ENCODE assay signal across 11 mouse cellular contexts in the genomic region with DNA sequence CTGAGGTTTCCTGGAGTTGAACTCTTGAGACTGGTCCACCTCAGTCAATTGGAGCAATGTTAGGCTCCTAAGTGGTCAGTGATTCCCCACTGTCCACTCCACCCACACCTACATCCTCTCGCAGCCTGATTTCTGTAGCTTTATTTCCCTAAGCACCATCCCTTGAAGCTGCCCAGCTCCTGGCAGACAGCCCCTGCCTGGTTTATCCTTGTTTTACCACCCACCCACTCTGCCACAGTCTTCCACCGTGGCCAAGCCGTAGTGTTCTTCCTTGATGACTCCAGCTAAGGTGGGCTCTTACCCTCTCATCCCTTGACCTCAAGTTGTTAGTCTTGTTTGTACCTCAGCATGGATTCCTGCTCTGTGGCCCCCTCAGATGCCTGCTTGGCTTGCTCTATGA. TPM values are rescaled to one million over a fixed set of nuclear protein-coding genes. Genes with fewer than 3 reads are reported as not detected.
DNase-seq lines count a peak whose midpoint lies in the region; ATAC-seq lines count a peak whose summit lies in the region.
"Had no signal": no experiment of that assay in that cellular context is flagged by ENCODE, and none has a peak within 500 bp of the region (broad histone marks: within the 10 kb centered on the region; RNA-seq: fewer than 3 reads in every experiment).

No protein-coding gene starts in this region.

- H3K9me3 ChIP-seq in hindbrain, embryonic 10.5 days = no peaks in the 10 kb centered on the region
- no peaks in the 10 kb centered on the region for H3K9me3 ChIP-seq in hindbrain, embryonic 11.5 days (ENCODE audit: control insufficient read depth, low read length)
- H3K9me3 ChIP-seq in midbrain, embryonic 12.5 days = no peaks in the 10 kb centered on the region
- H3K9me3 ChIP-seq: kidney, embryonic 15.5 days; limb, embryonic 15.5 days had no signal

- DNase-seq in hindbrain, embryonic 10.5 days (ENCODE audit: low spot score) = no peak
- DNase-seq in hindbrain, embryonic 11.5 days (ENCODE audit: low spot score) = no peak
- peak; percentile 45 for DNase-seq in brain, adult 2 months (ENCODE audit: low read depth, low spot score)
- peak; percentile 32 to 44 for DNase-seq in cerebellum, postnatal 25 days
- DNase-seq in lung, postnatal 14 days = no peak
- DNase-seq in kidney, postnatal 36 days = no peak

- H3K4me3 ChIP-seq in hindbrain, embryonic 10.5 days = no peak overlapping the region
- H3K4me3 ChIP-seq in hindbrain, embryonic 11.5 days (ENCODE audit: low read depth, low read length) = no peak overlapping the region
- H3K4me3 ChIP-seq in midbrain, embryonic 12.5 days = no peak overlapping the region
- H3K4me3 ChIP-seq: kidney, embryonic 15.5 days; limb, embryonic 15.5 days had no signal

- WGBS in hindbrain, embryonic 10.5 days = 91% methylated on average over 3 of the region's 3 CpGs
- WGBS in hindbrain, embryonic 11.5 days = 94% methylated on average over 3 of the region's 3 CpGs
- 91% methylated on average over 3 of the region's 3 CpGs for WGBS in midbrain, embryonic 12.5 days

- no peaks in the 10 kb centered on the region for H3K36me3 ChIP-seq in hindbrain, embryonic 10.5 days
- H3K36me3 ChIP-seq in hindbrain, embryonic 11.5 days (ENCODE audit: control insufficient read depth, insufficient read depth, low read length) = no peaks in the 10 kb centered on the region
- no peaks in the 10 kb centered on the region; the same call in 1 of the 2 replicates for H3K36me3 ChIP-seq in midbrain, embryonic 12.5 days
- H3K36me3 ChIP-seq: kidney, embryonic 15.5 days; limb, embryonic 15.5 days had no signal

- no peak overlapping the region for H3K9ac ChIP-seq in hindbrain, embryonic 11.5 days (ENCODE audit: low read depth, low read length)
- no peak overlapping the region for H3K9ac ChIP-seq in midbrain, embryonic 12.5 days (replicated peaks)
- H3K9ac ChIP-seq: kidney, embryonic 15.5 days; limb, embryonic 15.5 days had no signal

- no peak overlapping the region for H3K4me2 ChIP-seq in hindbrain, embryonic 11.5 days (replicated peaks; ENCODE audit: low read depth, low read length)
- H3K4me2 ChIP-seq in midbrain, embryonic 12.5 days (replicated peaks) = peak overlapping the region; percentile 43; the same call in 1 of the 2 replicates
- H3K4me2 ChIP-seq: kidney, embryonic 15.5 days; limb, embryonic 15.5 days had no signal

- peaks cover 30% of the 10 kb centered on the region for H3K27me3 ChIP-seq in hindbrain, embryonic 10.5 days (ENCODE audit: insufficient read depth, poor library complexity, severe bottlenecking)
- H3K27me3 ChIP-seq in hindbrain, embryonic 11.5 days (ENCODE audit: control insufficient read depth, insufficient read depth, low read length) = peaks cover 3% of the 10 kb centered on the region; the same call in 1 of the 2 replicates
- peaks cover 7% of the 10 kb centered on the region for H3K27me3 ChIP-seq in midbrain, embryonic 12.5 days

- ATAC-seq in hindbrain, embryonic 11.5 days (ENCODE audit: low FRiP score) = no peak
- ATAC-seq in midbrain, embryonic 12.5 days (ENCODE audit: low FRiP score, low read depth) = no peak
- no peak for ATAC-seq in erythroid progenitor cell, adult 5-6 weeks (replicated peaks; ENCODE audit: low FRiP score, poor library complexity, severe bottlenecking)
- ATAC-seq: CD4-positive, CD25-positive, alpha-beta regulatory T cell, adult 4 months had no signal

- peaks cover 78% of the 10 kb centered on the region for H3K4me1 ChIP-seq in hindbrain, embryonic 10.5 days (replicated peaks)
- H3K4me1 ChIP-seq in hindbrain, embryonic 11.5 days (replicated peaks; ENCODE audit: control insufficient read depth, insufficient read depth, low read length) = no peaks in the 10 kb centered on the region
- peaks cover 40% of the 10 kb centered on the region for H3K4me1 ChIP-seq in midbrain, embryonic 12.5 days

- peak overlapping the region; percentile 24; the same call in 1 of the 2 replicates for H3K27ac ChIP-seq in hindbrain, embryonic 10.5 days
- H3K27ac ChIP-seq in hindbrain, embryonic 11.5 days (ENCODE audit: low read depth, low read length) = no peak overlapping the region
- no peak overlapping the region for H3K27ac ChIP-seq in midbrain, embryonic 12.5 days (replicated peaks)
- H3K27ac ChIP-seq: kidney, embryonic 15.5 days; limb, embryonic 15.5 days had no signal

RNA-seq across cellular contexts. Expression of a gene that starts 4.1 kb away (rescaled TPM):
- polyA plus RNA-seq in hindbrain, embryonic 10.5 days (2016; fragmentation: Nextera tagmentation; extraction: Ambion mirVana) = 59.1 and 88.9 TPM in 2 replicates
- 67.0 and 76.6 TPM in 2 replicates for polyA plus RNA-seq in hindbrain, embryonic 11.5 days (2014; fragmentation: Nextera tagmentation; extraction: Ambion mirVana)
- polyA plus RNA-seq in midbrain, embryonic 12.5 days (2016; fragmentation: Nextera tagmentation; extraction: Ambion mirVana) = 120 and 125 TPM in 2 replicates
- not detected in 2 replicates for total RNA-seq in erythroid progenitor cell, adult 5-6 weeks (2015; ENCODE audit: low replicate concordance)
- total RNA-seq in erythroid progenitor cell, adult 5-6 weeks (2017; ENCODE audit: low replicate concordance) = 0.83 TPM in 1 of 2 replicates, not detected in the other
- polyA plus RNA-seq: CD4-positive, CD25-positive, alpha-beta regulatory T cell, adult 4 months had no signal

Comparison
In these comparisons a context has a peak if more than half of its experiments do, and no peak if none do; other contexts are left out.
1. DNase-seq: peak in brain, adult 2 months (single experiment) and cerebellum, postnatal 25 days (2 of 2); none in hindbrain, embryonic 10.5 days (single experiment), hindbrain, embryonic 11.5 days (single experiment), lung, postnatal 14 days (single experiment) and kidney, postnatal 36 days (0 of 2).